Mouse (Mus musculus): ENCODE results near the gene Btbd17. TPM values are rescaled to one million over a fixed set of nuclear protein-coding genes. Genes with fewer than 3 reads are reported as not detected.

Btbd17 gene
- polyA plus RNA-seq, 1 experiment from 2014 or later = 9.5 TPM

DNA sequence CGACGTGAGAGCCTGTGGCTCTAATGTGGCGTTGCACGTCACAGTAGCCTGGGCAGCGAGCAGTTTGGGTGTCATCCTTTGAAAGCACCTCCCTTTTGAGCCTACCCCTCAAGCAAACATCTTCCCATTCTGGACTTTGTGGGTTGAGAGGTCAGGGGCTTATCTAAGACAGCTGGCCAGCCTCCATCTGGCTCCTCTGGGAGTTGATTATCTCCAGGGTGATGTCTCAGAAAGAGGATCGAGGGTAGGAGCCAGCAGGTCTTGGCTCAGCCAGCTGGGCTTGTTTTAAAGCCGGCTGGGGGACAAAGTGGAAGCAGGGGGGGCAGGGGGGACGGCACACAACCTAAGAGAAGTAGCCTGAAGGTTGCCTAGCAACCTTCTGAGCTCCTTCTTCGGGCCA lies 15.7 kb downstream of the Btbd17 start:
- WGBS = 54% methylated on average over 9 of the region's 9 CpGs
- H3K4me1 ChIP-seq (ENCODE audit: control insufficient read depth, insufficient read depth, low read length) = peaks cover 2% of the 10 kb centered on the region; the same call in 1 of the 2 replicates

GRCm38 (mm10) chr11:114771896-114772295 lies 23.8 kb downstream of the Btbd17 start:
- H3K9ac ChIP-seq (replicated peaks; ENCODE audit: low read length) = no peak overlapping the region
- no peaks in the 10 kb centered on the region; the same call in 1 of the 2 replicates for H3K27me3 ChIP-seq (ENCODE audit: control insufficient read depth, insufficient read depth, low read length)
- no peaks in the 10 kb centered on the region for H3K36me3 ChIP-seq (replicated peaks; ENCODE audit: control insufficient read depth, insufficient read depth, low read depth, low read length)
- H3K4me3 ChIP-seq (ENCODE audit: low read depth, low read length) = no peak overlapping the region
- H3K4me1 ChIP-seq (ENCODE audit: control insufficient read depth, insufficient read depth, low read length) = no peaks in the 10 kb centered on the region; the same call in 1 of the 2 replicates
- no peaks in the 10 kb centered on the region for H3K9me3 ChIP-seq (replicated peaks; ENCODE audit: control insufficient read depth, low read length)
- DNase-seq (ENCODE audit: low spot score) (no peak), ATAC-seq (replicated peaks; ENCODE audit: insufficient number of reproducible peaks, low FRiP score, low TSS enrichment, low read depth) (no peak)
- H3K4me2 ChIP-seq (ENCODE audit: low read depth, low read length) = no peak overlapping the region
- 70% methylated on average over 2 of the region's 2 CpGs for WGBS
- H3K27ac ChIP-seq (replicated peaks; ENCODE audit: low read depth, low read length) = no peak overlapping the region

More for the DNA sequence above, 15.7 kb downstream of the Btbd17 start:
- Histone ChIP-seq H3K4me2 (ENCODE audit: low read depth, low read length) (no peak overlapping the region), H3K27me3 (ENCODE audit: control insufficient read depth, insufficient read depth, low read length) (peaks cover under 1% of the 10 kb centered on the region), H3K27ac (replicated peaks; ENCODE audit: low read depth, low read length) (no peak overlapping the region), H3K36me3 (replicated peaks; ENCODE audit: control insufficient read depth, insufficient read depth, low read depth, low read length) (no peaks in the 10 kb centered on the region), H3K9me3 (replicated peaks; ENCODE audit: control insufficient read depth, low read length) (no peaks in the 10 kb centered on the region), H3K4me3 (ENCODE audit: low read depth, low read length) (no peak overlapping the region), H3K9ac (replicated peaks; ENCODE audit: low read length) (no peak overlapping the region)
- no peak for ATAC-seq (replicated peaks; ENCODE audit: insufficient number of reproducible peaks, low FRiP score, low TSS enrichment, low read depth)
- DNase-seq (ENCODE audit: low spot score) = no peak

DNA sequence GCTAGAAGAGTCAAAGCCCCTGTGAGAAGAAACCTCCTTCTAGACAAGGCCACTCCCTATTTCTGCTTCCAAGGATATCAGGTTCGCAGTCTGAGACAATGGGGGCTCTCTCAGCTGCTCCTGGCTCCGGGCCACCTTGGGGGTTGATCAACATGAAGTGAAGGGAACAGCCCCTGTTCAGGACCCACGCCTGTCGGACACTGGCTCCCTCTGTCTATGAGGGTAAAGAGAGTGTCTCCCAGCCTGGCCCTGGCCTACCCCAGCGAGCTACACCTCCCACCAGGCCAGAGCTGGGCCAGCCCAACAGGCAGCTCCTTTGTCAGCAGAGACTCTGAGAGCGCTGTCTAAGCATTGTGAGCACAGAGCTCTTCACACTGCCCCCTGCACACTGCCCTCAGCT lies 25.8 kb downstream of the Btbd17 start:
- no peaks in the 10 kb centered on the region; the same call in 1 of the 2 replicates for H3K27me3 ChIP-seq (ENCODE audit: control insufficient read depth, insufficient read depth, low read length)
- no peaks in the 10 kb centered on the region for H3K36me3 ChIP-seq (replicated peaks; ENCODE audit: control insufficient read depth, insufficient read depth, low read depth, low read length)
- H3K9ac ChIP-seq (replicated peaks; ENCODE audit: low read length) = no peak overlapping the region
- 22% methylated on average over 6 of the region's 6 CpGs for WGBS
- H3K4me3 ChIP-seq (ENCODE audit: low read depth, low read length) = no peak overlapping the region
- DNase-seq (ENCODE audit: low spot score) (no peak), ATAC-seq (replicated peaks; ENCODE audit: insufficient number of reproducible peaks, low FRiP score, low TSS enrichment, low read depth) (no peak)
- no peaks in the 10 kb centered on the region for H3K9me3 ChIP-seq (replicated peaks; ENCODE audit: control insufficient read depth, low read length)
- H3K4me1 ChIP-seq (ENCODE audit: control insufficient read depth, insufficient read depth, low read length) = no peaks in the 10 kb centered on the region
- H3K4me2 ChIP-seq (ENCODE audit: low read depth, low read length) = no peak overlapping the region
- H3K27ac ChIP-seq (replicated peaks; ENCODE audit: low read depth, low read length) = no peak overlapping the region

DNA sequence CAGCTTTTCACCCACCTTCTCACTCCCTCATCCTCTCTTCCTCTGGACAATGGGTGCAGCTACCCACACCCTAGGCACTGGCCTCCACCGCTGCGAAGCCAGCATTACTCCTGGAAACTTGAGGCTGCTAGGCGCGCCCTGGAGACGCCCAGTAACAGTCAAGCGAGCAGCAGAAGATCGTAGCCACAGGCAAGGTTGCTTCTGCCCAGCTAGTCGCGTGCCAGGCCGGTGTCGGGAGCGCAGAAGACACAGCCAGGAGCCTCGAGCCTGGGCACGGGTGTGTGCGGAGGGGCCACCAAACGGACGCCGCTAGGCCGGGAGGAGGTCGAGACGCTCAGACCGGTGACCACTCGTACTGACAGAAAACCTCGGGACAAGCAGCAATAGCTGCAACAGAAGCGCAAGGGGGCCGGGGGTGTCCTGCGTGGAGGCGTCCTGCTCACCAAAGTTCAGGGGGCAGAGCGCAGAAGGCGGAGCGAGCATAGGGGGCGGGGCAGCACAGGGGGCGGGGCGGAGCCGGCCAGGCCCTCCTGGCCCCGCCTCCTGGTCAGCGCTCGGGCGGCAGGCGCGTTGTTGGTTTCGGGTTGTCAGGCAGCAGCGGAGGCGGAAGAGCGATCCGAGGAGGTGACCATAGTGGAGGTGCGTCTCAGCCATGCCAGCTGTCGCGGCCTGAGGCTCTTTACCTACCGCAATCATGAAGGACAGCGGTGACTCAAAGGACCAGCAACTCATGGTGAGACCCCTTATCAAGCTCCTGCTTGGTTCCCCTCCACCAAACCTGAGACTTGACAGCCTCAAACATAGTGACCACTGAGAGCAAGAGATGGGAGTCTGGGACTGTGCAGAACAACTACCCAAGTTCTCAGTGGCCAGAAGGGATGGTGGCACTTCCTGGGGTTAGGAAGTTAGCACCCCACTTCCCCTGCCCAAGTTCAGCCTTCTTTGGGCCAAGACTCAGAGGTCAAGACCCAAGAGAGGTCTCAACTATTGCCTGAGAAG lies 30.6 kb downstream of the Btbd17 start, which contains the start of gene Kif19a:
Kif19a (plus strand) TSS at position 569 of the 999 bp plus-strand sequence.
- no peaks in the 10 kb centered on the region for H3K36me3 ChIP-seq (replicated peaks; ENCODE audit: control insufficient read depth, insufficient read depth, low read depth, low read length)
- ATAC-seq (replicated peaks; ENCODE audit: insufficient number of reproducible peaks, low FRiP score, low TSS enrichment, low read depth) (peak; percentile 57; the same call in 1 of the 2 replicates), DNase-seq (ENCODE audit: low spot score) (peak; percentile 79)
- no peak within 1 kb of the TSS for H3K27ac ChIP-seq (replicated peaks; ENCODE audit: low read depth, low read length)
- H3K4me1 ChIP-seq (ENCODE audit: control insufficient read depth, insufficient read depth, low read length) = no peaks in the 10 kb centered on the region
- no peaks in the 10 kb centered on the region for H3K9me3 ChIP-seq (replicated peaks; ENCODE audit: control insufficient read depth, low read length)
- peak within 1 kb of the TSS; percentile 37 for H3K4me3 ChIP-seq (ENCODE audit: low read depth, low read length)
- peak within 1 kb of the TSS; percentile 10; the same call in 1 of the 2 replicates for H3K9ac ChIP-seq (replicated peaks; ENCODE audit: low read length)
- H3K4me2 ChIP-seq (ENCODE audit: low read depth, low read length) = peak within 1 kb of the TSS; percentile 57
- H3K27me3 ChIP-seq (ENCODE audit: control insufficient read depth, insufficient read depth, low read length) = no peaks in the 10 kb centered on the region; the same call in 1 of the 2 replicates
- whole genome bisulfite sequencing = 1% methylated on average over 51 of the region's 51 CpGs

DNA sequence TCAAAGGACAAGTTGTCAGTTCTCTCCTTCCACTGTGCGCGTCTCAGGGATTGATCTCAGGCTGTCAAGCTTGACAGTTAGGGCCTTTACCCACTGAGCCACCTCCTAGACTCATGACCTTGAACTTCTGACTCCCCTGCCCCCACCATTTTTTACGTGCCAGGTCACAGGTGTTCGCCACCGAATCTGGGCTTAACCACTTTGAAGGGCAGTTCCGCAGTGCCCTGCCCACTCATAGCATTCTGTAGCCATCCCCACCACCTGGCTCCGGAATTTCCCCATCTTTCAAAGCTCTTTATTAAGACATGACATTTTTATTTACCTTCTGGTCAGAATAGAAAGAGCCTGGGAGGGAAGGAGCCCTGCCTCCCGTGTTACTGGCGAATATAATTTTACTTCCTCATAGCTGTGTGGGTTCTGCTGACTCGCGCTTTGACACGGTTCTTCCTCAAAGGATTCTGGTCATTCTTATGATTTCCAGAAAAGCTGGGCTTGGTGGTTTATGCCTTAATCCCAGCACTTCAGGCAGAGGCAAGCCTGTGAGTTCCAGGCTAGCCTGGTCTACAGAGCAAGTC lies 48.1 kb downstream of the Btbd17 start:
- H3K4me3 ChIP-seq (ENCODE audit: low read depth, low read length) = no peak overlapping the region
- H3K9me3 ChIP-seq (replicated peaks; ENCODE audit: control insufficient read depth, low read length) = no peaks in the 10 kb centered on the region
- DNase-seq (ENCODE audit: low spot score) (no peak), ATAC-seq (replicated peaks; ENCODE audit: insufficient number of reproducible peaks, low FRiP score, low TSS enrichment, low read depth) (no peak)
- H3K27me3 ChIP-seq (ENCODE audit: control insufficient read depth, insufficient read depth, low read length) = no peaks in the 10 kb centered on the region
- WGBS = 80% methylated on average over 12 of the region's 12 CpGs
- H3K36me3 ChIP-seq (replicated peaks; ENCODE audit: control insufficient read depth, insufficient read depth, low read depth, low read length) = no peaks in the 10 kb centered on the region
- H3K9ac ChIP-seq (replicated peaks; ENCODE audit: low read length) = no peak overlapping the region
- no peak overlapping the region for H3K4me2 ChIP-seq (ENCODE audit: low read depth, low read length)
- H3K4me1 ChIP-seq (ENCODE audit: control insufficient read depth, insufficient read depth, low read length) = no peaks in the 10 kb centered on the region
- no peak overlapping the region for H3K27ac ChIP-seq (replicated peaks; ENCODE audit: low read depth, low read length)

GRCm38 (mm10) chr11:114745134-114745533 lies 50.6 kb downstream of the Btbd17 start:
- Histone ChIP-seq H3K4me3 (ENCODE audit: low read depth, low read length) (no peak overlapping the region), H3K27ac (replicated peaks; ENCODE audit: low read depth, low read length) (no peak overlapping the region)
- 0% methylated on average over 12 of the region's 12 CpGs for WGBS

GRCm38 (mm10) chr11:114741451-114741850 lies 54.3 kb downstream of the Btbd17 start:
- ATAC-seq (replicated peaks; ENCODE audit: insufficient number of reproducible peaks, low FRiP score, low TSS enrichment, low read depth) (no peak; the same call in 1 of the 2 replicates), DNase-seq (ENCODE audit: low spot score) (no peak)
- H3K27me3 ChIP-seq (ENCODE audit: control insufficient read depth, insufficient read depth, low read length) = no peaks in the 10 kb centered on the region
- whole genome bisulfite sequencing = 33% methylated on average over 6 of the region's 6 CpGs
- H3K9ac ChIP-seq (replicated peaks; ENCODE audit: low read length) = no peak overlapping the region
- peaks cover 3% of the 10 kb centered on the region; the same call in 1 of the 2 replicates for H3K4me1 ChIP-seq (ENCODE audit: control insufficient read depth, insufficient read depth, low read length)
- H3K27ac ChIP-seq (replicated peaks; ENCODE audit: low read depth, low read length) = no peak overlapping the region
- H3K36me3 ChIP-seq (replicated peaks; ENCODE audit: control insufficient read depth, insufficient read depth, low read depth, low read length) = no peaks in the 10 kb centered on the region
- H3K4me3 ChIP-seq (ENCODE audit: low read depth, low read length) = no peak overlapping the region
- H3K9me3 ChIP-seq (replicated peaks; ENCODE audit: control insufficient read depth, low read length) = no peaks in the 10 kb centered on the region
- no peak overlapping the region for H3K4me2 ChIP-seq (ENCODE audit: low read depth, low read length)

More at GRCm38 (mm10) chr11:114745134-114745533, 50.6 kb downstream of the Btbd17 start:
- H3K4me1 ChIP-seq (ENCODE audit: control insufficient read depth, insufficient read depth, low read length) = peaks cover 3% of the 10 kb centered on the region; the same call in 1 of the 2 replicates
- peak; percentile 95 for DNase-seq (ENCODE audit: low spot score)
- peak; percentile 64; the same call in 1 of the 2 replicates for ATAC-seq (replicated peaks; ENCODE audit: insufficient number of reproducible peaks, low FRiP score, low TSS enrichment, low read depth)
- H3K27me3 ChIP-seq (ENCODE audit: control insufficient read depth, insufficient read depth, low read length) = no peaks in the 10 kb centered on the region
- H3K4me2 ChIP-seq (ENCODE audit: low read depth, low read length) = peak overlapping the region; percentile 19
- H3K9ac ChIP-seq (replicated peaks; ENCODE audit: low read length) = peak overlapping the region; percentile 44; the same call in 1 of the 2 replicates
- no peaks in the 10 kb centered on the region for H3K9me3 ChIP-seq (replicated peaks; ENCODE audit: control insufficient read depth, low read length)
- no peaks in the 10 kb centered on the region for H3K36me3 ChIP-seq (replicated peaks; ENCODE audit: control insufficient read depth, insufficient read depth, low read depth, low read length)

All from embryonic facial prominence, embryonic 11.5 days (tissue).